Mouse (Mus musculus): ENCODE measurements around the gene Dpp3. TPM values are rescaled to one million over a fixed set of nuclear protein-coding genes. Genes with fewer than 3 reads are reported as not detected.

Dpp3 gene
- polyA plus RNA-seq, 1 experiment from 2014 or later, result 44.1 TPM

Other genes starting within 250 kb of the Dpp3 start
- gene Gm960, start 229.6 kb downstream of the Dpp3 start, polyA plus RNA-seq (2015; fragmentation: Nextera tagmentation; extraction: Ambion mirVana), result 0.40 and 0.57 TPM in 2 replicates
- gene Sptbn2, start 217.1 kb downstream of the Dpp3 start, polyA plus RNA-seq (2015; fragmentation: Nextera tagmentation; extraction: Ambion mirVana), result 0.07 and 0.12 TPM in 2 replicates
- gene Rbm4b, start 171.8 kb downstream of the Dpp3 start, polyA plus RNA-seq (2015; fragmentation: Nextera tagmentation; extraction: Ambion mirVana), result 17.6 and 18.3 TPM in 2 replicates
- 28.3 and 29.2 TPM in 2 replicates for gene Rbm4, start 134.4 kb downstream of the Dpp3 start, polyA plus RNA-seq (2015; fragmentation: Nextera tagmentation; extraction: Ambion mirVana)
- 11.7 and 13.7 TPM in 2 replicates for gene Gm21992, start 116.7 kb downstream of the Dpp3 start, polyA plus RNA-seq (2015; fragmentation: Nextera tagmentation; extraction: Ambion mirVana)
- 39.1 and 41.2 TPM in 2 replicates for gene Rbm14, start 116.7 kb downstream of the Dpp3 start, polyA plus RNA-seq (2015; fragmentation: Nextera tagmentation; extraction: Ambion mirVana)
- gene Ccs, start 89.0 kb downstream of the Dpp3 start, polyA plus RNA-seq (2015; fragmentation: Nextera tagmentation; extraction: Ambion mirVana), result 55.2 and 57.1 TPM in 2 replicates
- gene Ccdc87, start 88.9 kb downstream of the Dpp3 start, polyA plus RNA-seq (2015; fragmentation: Nextera tagmentation; extraction: Ambion mirVana), result not detected in 2 replicates
- gene Ctsf, start 73.2 kb downstream of the Dpp3 start, polyA plus RNA-seq (2015; fragmentation: Nextera tagmentation; extraction: Ambion mirVana), result 27.3 and 30.5 TPM in 2 replicates
- gene Actn3, start 50.4 kb downstream of the Dpp3 start, polyA plus RNA-seq (2015; fragmentation: Nextera tagmentation; extraction: Ambion mirVana), result 0.65 and 1.3 TPM in 2 replicates
- 10.5 and 10.6 TPM in 2 replicates for gene Zdhhc24, start 49.6 kb downstream of the Dpp3 start, polyA plus RNA-seq (2015; fragmentation: Nextera tagmentation; extraction: Ambion mirVana)
- gene Bbs1, start 21.7 kb downstream of the Dpp3 start, polyA plus RNA-seq (2015; fragmentation: Nextera tagmentation; extraction: Ambion mirVana), result 0.95 and 1.2 TPM in 2 replicates
- gene Peli3, start 14.8 kb upstream of the Dpp3 start, polyA plus RNA-seq (2015; fragmentation: Nextera tagmentation; extraction: Ambion mirVana), result 0.29 and 0.31 TPM in 2 replicates
- 36.8 and 38.0 TPM in 2 replicates for gene Mrpl11, start 33.9 kb upstream of the Dpp3 start, polyA plus RNA-seq (2015; fragmentation: Nextera tagmentation; extraction: Ambion mirVana)
- gene Npas4, start 62.0 kb upstream of the Dpp3 start, polyA plus RNA-seq (2015; fragmentation: Nextera tagmentation; extraction: Ambion mirVana), result not detected in 2 replicates
- 0.82 and 1.6 TPM in 2 replicates for gene Slc29a2, start 95.6 kb upstream of the Dpp3 start, polyA plus RNA-seq (2015; fragmentation: Nextera tagmentation; extraction: Ambion mirVana)
- 8.6 and 9.1 TPM in 2 replicates for gene B4gat1, start 110.5 kb upstream of the Dpp3 start, polyA plus RNA-seq (2015; fragmentation: Nextera tagmentation; extraction: Ambion mirVana)
- gene AC124502.3, start 110.6 kb upstream of the Dpp3 start, polyA plus RNA-seq (2015; fragmentation: Nextera tagmentation; extraction: Ambion mirVana), result 0.58 TPM in 1 of 2 replicates, not detected in the other
- gene Brms1, start 113.1 kb upstream of the Dpp3 start, polyA plus RNA-seq (2015; fragmentation: Nextera tagmentation; extraction: Ambion mirVana), result 21.0 and 22.2 TPM in 2 replicates
- gene Rin1, start 122.2 kb upstream of the Dpp3 start, polyA plus RNA-seq (2015; fragmentation: Nextera tagmentation; extraction: Ambion mirVana), result 0.13 and 0.35 TPM in 2 replicates
- gene Cd248, start 139.8 kb upstream of the Dpp3 start, polyA plus RNA-seq (2015; fragmentation: Nextera tagmentation; extraction: Ambion mirVana), result 2.4 and 3.7 TPM in 2 replicates
- gene Tmem151a, start 157.2 kb upstream of the Dpp3 start, polyA plus RNA-seq (2015; fragmentation: Nextera tagmentation; extraction: Ambion mirVana), result 0.33 and 0.52 TPM in 2 replicates
- 51.2 and 53.1 TPM in 2 replicates for gene Yif1a, start 160.3 kb upstream of the Dpp3 start, polyA plus RNA-seq (2015; fragmentation: Nextera tagmentation; extraction: Ambion mirVana)
- 0.40 and 0.46 TPM in 2 replicates for gene Cnih2, start 170.2 kb upstream of the Dpp3 start, polyA plus RNA-seq (2015; fragmentation: Nextera tagmentation; extraction: Ambion mirVana)
- 79.2 and 88.7 TPM in 2 replicates for gene Rab1b, start 178.8 kb upstream of the Dpp3 start, polyA plus RNA-seq (2015; fragmentation: Nextera tagmentation; extraction: Ambion mirVana)
- gene Klc2, start 190.3 kb upstream of the Dpp3 start, polyA plus RNA-seq (2015; fragmentation: Nextera tagmentation; extraction: Ambion mirVana), result 1.5 and 1.9 TPM in 2 replicates